Mouse (Mus musculus): ENCODE data around the gene Bet1l. TPM values are rescaled to one million over a fixed set of nuclear protein-coding genes. Genes with fewer than 3 reads are reported as not detected.

The Bet1l gene
- polyA plus RNA-seq, 1 experiment from 2014 or later, result 42.8 TPM

DNA sequence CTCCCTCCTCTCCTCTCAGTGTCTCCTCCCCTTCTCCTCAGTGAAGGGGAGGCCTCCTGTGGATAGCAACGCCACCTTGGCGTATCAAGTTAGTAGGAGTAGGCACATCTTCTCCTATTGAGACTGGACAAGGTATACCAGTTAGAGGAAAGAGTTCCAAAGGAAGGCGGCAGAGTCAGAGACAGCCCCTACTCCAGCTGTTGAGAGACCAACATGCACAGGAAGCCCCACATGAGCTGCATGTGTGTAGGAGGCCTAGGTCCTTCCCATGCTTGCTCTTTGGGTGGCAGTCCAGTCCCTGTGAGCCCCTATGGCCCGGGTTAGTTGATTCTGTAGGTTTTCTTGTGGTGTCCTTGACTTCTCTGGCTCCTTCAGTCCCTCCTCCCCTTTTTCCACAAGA is 24.0 kb downstream of the Bet1l start:
- WGBS, result 83% methylated on average over 4 of the region's 4 CpGs
- H3K27ac ChIP-seq (replicated peaks; ENCODE audit: low read depth, low read length), result no peak overlapping the region

DNA sequence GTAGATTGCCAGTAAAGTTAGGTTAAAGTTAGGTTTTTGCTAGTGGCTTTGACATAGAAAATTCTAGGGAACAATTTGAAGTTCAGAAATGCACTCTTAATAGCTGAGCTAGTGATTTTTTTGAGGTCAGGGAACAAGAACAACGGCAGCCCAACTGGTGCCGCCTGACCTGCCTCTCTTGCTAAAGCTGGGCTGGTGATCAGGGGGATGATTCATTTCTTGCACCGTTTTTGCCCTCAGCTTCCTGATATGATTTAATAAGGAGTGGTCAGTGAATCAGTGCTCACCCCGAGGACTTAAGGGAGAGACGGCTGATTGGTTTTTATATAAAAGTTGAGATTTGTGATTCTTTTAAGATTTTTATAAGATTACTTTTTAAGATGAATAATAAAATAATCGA is 25.9 kb downstream of the Bet1l start:
- Histone ChIP-seq H3K36me3 (ENCODE audit: control insufficient read depth, insufficient read depth, low read length) (no peaks in the 10 kb centered on the region), H3K27ac (replicated peaks; ENCODE audit: low read depth, low read length) (no peak overlapping the region), H3K9me3 (ENCODE audit: control insufficient read depth, low read length) (no peaks in the 10 kb centered on the region), H3K4me1 (ENCODE audit: control insufficient read depth, insufficient read depth, low read length) (no peaks in the 10 kb centered on the region), H3K27me3 (ENCODE audit: control insufficient read depth, insufficient read depth, low read length) (no peaks in the 10 kb centered on the region), H3K9ac (replicated peaks; ENCODE audit: low read length) (no peak overlapping the region), H3K4me2 (ENCODE audit: low read length) (no peak overlapping the region), H3K4me3 (replicated peaks; ENCODE audit: low read depth, low read length) (no peak overlapping the region)
- 80% methylated on average over 6 of the region's 6 CpGs for WGBS
- DNase-seq (no peak), ATAC-seq (ENCODE audit: low FRiP score, low TSS enrichment) (no peak)

More for the DNA sequence above, 24.0 kb downstream of the Bet1l start:
- Histone ChIP-seq H3K36me3 (ENCODE audit: control insufficient read depth, insufficient read depth, low read length) (no peaks in the 10 kb centered on the region), H3K27me3 (ENCODE audit: control insufficient read depth, insufficient read depth, low read length) (no peaks in the 10 kb centered on the region), H3K9ac (replicated peaks; ENCODE audit: low read length) (no peak overlapping the region), H3K9me3 (ENCODE audit: control insufficient read depth, low read length) (no peaks in the 10 kb centered on the region), H3K4me3 (replicated peaks; ENCODE audit: low read depth, low read length) (no peak overlapping the region), H3K4me1 (ENCODE audit: control insufficient read depth, insufficient read depth, low read length) (no peaks in the 10 kb centered on the region), H3K4me2 (ENCODE audit: low read length) (no peak overlapping the region)
- DNase-seq, result no peak
- ATAC-seq (ENCODE audit: low FRiP score, low TSS enrichment), result no peak

DNA sequence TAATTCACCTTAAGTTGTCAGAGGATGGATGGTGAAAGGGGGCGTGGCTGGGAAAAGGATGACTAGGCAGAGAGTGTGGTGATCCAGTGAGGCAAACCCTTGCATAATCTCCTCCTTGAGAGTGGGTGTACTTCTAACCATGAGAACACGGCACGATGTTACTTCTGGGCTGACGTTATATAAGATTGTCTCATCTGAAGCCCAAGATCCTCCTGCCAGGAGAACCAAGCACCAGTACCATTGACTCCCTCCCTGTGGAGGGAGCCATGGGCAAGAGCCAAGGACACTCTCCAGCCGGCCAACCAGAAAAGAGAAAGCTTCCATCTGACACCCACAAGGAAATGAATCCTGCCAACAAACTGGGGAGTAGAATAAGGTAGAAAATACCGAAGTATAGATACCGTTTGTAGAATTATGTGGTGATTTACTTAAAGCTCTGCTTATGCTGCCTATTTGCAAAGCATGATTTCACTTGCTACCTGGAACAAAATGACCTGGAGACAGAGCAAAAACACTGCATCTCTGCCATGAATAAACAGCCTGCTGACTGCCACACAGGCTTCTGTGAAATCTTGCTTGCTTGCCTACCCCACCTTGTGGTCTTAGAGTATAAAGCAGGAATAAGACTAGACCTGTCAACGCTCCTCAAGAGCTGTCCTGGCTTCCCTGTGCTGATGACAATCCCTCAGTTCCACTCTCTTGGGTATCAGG is 29.1 kb downstream of the Bet1l start:
- Histone ChIP-seq H3K4me1 (ENCODE audit: control insufficient read depth, insufficient read depth, low read length) (no peaks in the 10 kb centered on the region), H3K27ac (replicated peaks; ENCODE audit: low read depth, low read length) (no peak overlapping the region), H3K9ac (replicated peaks; ENCODE audit: low read length) (no peak overlapping the region), H3K9me3 (ENCODE audit: control insufficient read depth, low read length) (no peaks in the 10 kb centered on the region), H3K4me2 (ENCODE audit: low read length) (no peak overlapping the region), H3K36me3 (ENCODE audit: control insufficient read depth, insufficient read depth, low read length) (no peaks in the 10 kb centered on the region), H3K4me3 (replicated peaks; ENCODE audit: low read depth, low read length) (no peak overlapping the region), H3K27me3 (ENCODE audit: control insufficient read depth, insufficient read depth, low read length) (no peaks in the 10 kb centered on the region)
- no peak; the same call in 1 of the 2 replicates for ATAC-seq (ENCODE audit: low FRiP score, low TSS enrichment)
- WGBS, result 38% methylated on average over 8 of the region's 8 CpGs
- peak; percentile 78 for DNase-seq

DNA sequence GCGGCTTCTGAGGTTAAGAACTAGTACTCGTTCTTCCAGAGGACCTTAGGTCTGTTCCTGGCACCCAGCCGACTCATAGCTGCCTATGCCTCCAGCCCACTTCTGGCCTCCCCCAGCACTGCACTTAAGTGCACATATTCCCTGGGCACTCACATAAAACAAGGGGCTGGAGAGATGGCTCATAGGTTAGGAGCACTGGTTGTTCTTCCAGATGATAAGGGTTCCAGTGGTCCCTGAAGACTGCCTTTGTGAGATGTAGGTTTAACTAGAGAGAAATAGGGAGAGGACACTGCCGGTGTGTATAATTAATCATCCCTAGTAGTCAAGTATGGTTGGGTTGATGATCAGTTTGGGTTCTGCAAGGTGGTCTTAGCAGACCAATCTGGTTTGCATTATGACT is 34.6 kb downstream of the Bet1l start:
- Histone ChIP-seq H3K4me3 (replicated peaks; ENCODE audit: low read depth, low read length) (no peak overlapping the region), H3K9me3 (ENCODE audit: control insufficient read depth, low read length) (no peaks in the 10 kb centered on the region), H3K27me3 (ENCODE audit: control insufficient read depth, insufficient read depth, low read length) (no peaks in the 10 kb centered on the region), H3K4me2 (ENCODE audit: low read length) (no peak overlapping the region), H3K4me1 (ENCODE audit: control insufficient read depth, insufficient read depth, low read length) (peaks cover 9% of the 10 kb centered on the region; the same call in 1 of the 2 replicates), H3K27ac (replicated peaks; ENCODE audit: low read depth, low read length) (no peak overlapping the region), H3K36me3 (ENCODE audit: control insufficient read depth, insufficient read depth, low read length) (peaks cover 8% of the 10 kb centered on the region; the same call in 1 of the 2 replicates), H3K9ac (replicated peaks; ENCODE audit: low read length) (no peak overlapping the region)
- 97% methylated on average over 4 of the region's 4 CpGs for WGBS
- DNase-seq (no peak), ATAC-seq (ENCODE audit: low FRiP score, low TSS enrichment) (no peak)

DNA sequence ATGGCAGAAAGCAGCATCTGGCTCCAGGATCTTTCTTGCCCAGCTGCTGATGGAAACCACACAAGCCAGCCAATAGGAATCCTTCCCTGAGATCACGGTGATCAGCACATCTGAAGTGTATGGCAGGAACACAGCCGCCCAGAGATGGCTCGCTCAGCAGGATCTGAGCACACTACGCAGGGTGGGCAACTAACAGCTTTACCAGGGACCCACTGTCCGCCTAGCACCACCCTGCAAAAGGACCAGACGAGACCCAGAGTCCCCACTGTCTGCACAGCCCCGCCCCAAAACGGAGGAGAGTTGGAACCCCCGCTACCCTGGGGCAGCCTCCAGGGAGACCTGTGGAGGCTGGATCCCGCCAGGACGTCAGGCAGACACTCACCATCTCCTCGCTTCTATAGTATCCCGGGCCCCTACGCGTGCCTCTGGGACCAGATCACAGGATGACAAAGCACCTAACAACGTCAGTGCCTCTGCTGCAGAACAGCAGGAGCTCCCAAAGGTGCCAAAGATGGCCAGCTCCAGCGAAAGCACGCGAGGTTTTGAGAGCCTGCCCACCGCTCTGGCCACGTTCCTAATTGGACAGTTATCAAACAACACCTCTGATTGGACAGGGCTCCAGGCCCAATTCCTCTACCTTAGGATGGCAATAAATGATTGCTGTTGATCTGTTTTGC is 35.6 kb downstream of the Bet1l start, which contains the start of gene Zfp941:
Gene Zfp941, minus strand, starts transcription at position 526 of the 677 bp plus-strand sequence.
- H3K36me3 ChIP-seq (ENCODE audit: control insufficient read depth, insufficient read depth, low read length), result peaks cover 16% of the 10 kb centered on the region; the same call in 1 of the 2 replicates
- DNase-seq (peak; percentile 90), ATAC-seq (ENCODE audit: low FRiP score, low TSS enrichment) (peak; percentile 89)
- no peaks in the 10 kb centered on the region for H3K27me3 ChIP-seq (ENCODE audit: control insufficient read depth, insufficient read depth, low read length)
- H3K4me1 ChIP-seq (ENCODE audit: control insufficient read depth, insufficient read depth, low read length), result peaks cover 9% of the 10 kb centered on the region; the same call in 1 of the 2 replicates
- H3K9ac ChIP-seq (replicated peaks; ENCODE audit: low read length), result peak within 1 kb of the TSS; percentile 68
- under 1% methylated on average over 21 of the region's 21 CpGs for WGBS
- H3K27ac ChIP-seq (replicated peaks; ENCODE audit: low read depth, low read length), result peak within 1 kb of the TSS; percentile 85
- H3K4me3 ChIP-seq (replicated peaks; ENCODE audit: low read depth, low read length), result peak within 1 kb of the TSS; percentile 58
- H3K9me3 ChIP-seq (ENCODE audit: control insufficient read depth, low read length), result no peaks in the 10 kb centered on the region
- peak within 1 kb of the TSS; percentile 53 for H3K4me2 ChIP-seq (ENCODE audit: low read length)

DNA sequence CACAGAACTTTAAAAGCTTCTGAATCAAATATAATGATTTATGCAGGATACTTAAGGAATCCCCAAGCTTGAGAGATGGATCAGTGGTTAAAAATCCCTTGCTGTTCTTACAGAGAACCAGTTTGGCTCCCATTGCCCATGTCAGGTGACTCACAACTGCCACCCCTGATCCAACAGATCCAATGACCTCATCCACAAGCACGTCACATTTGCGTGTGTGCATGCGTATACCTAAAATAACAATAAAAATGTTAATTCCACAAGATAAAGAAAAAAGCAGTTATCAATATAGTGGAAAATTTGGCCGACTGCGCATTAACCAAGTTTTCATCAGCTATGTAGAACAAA is 36.1 kb downstream of the Bet1l start:
- 40% methylated on average over 5 of the region's 5 CpGs for WGBS
- DNase-seq (no peak), ATAC-seq (ENCODE audit: low FRiP score, low TSS enrichment) (peak; percentile 57)

DNA sequence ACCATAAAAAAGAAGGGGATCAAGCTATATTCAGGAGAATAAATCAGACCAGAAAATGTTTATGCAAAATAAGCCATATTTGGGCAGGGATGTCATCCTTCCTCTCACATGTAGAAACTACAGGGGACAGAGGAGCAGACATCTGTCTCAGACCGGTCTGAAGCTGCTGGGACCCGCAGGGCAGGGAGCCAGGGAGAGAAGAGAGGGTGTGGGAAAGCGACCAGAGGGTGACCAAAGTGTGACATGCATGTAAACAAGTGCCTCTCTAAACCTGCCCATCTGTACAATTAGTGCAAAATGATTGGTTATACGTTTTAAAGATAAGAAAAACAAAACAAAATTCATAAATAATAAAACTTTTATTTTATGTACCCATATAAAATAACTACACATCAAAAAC is 37.2 kb downstream of the Bet1l start:
- WGBS, result 69% methylated on average over 4 of the region's 4 CpGs
- H3K4me3 ChIP-seq (replicated peaks; ENCODE audit: low read depth, low read length), result no peak overlapping the region
- peaks cover 9% of the 10 kb centered on the region; the same call in 1 of the 2 replicates for H3K4me1 ChIP-seq (ENCODE audit: control insufficient read depth, insufficient read depth, low read length)
- H3K9me3 ChIP-seq (ENCODE audit: control insufficient read depth, low read length), result no peaks in the 10 kb centered on the region
- H3K9ac ChIP-seq (replicated peaks; ENCODE audit: low read length), result no peak overlapping the region
- DNase-seq (peak; percentile 26), ATAC-seq (ENCODE audit: low FRiP score, low TSS enrichment) (no peak)
- H3K27me3 ChIP-seq (ENCODE audit: control insufficient read depth, insufficient read depth, low read length), result no peaks in the 10 kb centered on the region
- peak overlapping the region; percentile 39 for H3K4me2 ChIP-seq (ENCODE audit: low read length)
- H3K36me3 ChIP-seq (ENCODE audit: control insufficient read depth, insufficient read depth, low read length), result peaks cover 18% of the 10 kb centered on the region; the same call in 1 of the 2 replicates
- no peak overlapping the region for H3K27ac ChIP-seq (replicated peaks; ENCODE audit: low read depth, low read length)

More for the DNA sequence above, 36.1 kb downstream of the Bet1l start:
- H3K9ac ChIP-seq (replicated peaks; ENCODE audit: low read length), result peak overlapping the region; percentile 68
- H3K4me2 ChIP-seq (ENCODE audit: low read length), result peak overlapping the region; percentile 53
- peak overlapping the region; percentile 58 for H3K4me3 ChIP-seq (replicated peaks; ENCODE audit: low read depth, low read length)
- H3K4me1 ChIP-seq (ENCODE audit: control insufficient read depth, insufficient read depth, low read length), result peaks cover 9% of the 10 kb centered on the region; the same call in 1 of the 2 replicates
- H3K36me3 ChIP-seq (ENCODE audit: control insufficient read depth, insufficient read depth, low read length), result peaks cover 18% of the 10 kb centered on the region; the same call in 1 of the 2 replicates
- H3K27me3 ChIP-seq (ENCODE audit: control insufficient read depth, insufficient read depth, low read length), result no peaks in the 10 kb centered on the region
- H3K9me3 ChIP-seq (ENCODE audit: control insufficient read depth, low read length), result no peaks in the 10 kb centered on the region
- H3K27ac ChIP-seq (replicated peaks; ENCODE audit: low read depth, low read length), result peak overlapping the region; percentile 85

DNA sequence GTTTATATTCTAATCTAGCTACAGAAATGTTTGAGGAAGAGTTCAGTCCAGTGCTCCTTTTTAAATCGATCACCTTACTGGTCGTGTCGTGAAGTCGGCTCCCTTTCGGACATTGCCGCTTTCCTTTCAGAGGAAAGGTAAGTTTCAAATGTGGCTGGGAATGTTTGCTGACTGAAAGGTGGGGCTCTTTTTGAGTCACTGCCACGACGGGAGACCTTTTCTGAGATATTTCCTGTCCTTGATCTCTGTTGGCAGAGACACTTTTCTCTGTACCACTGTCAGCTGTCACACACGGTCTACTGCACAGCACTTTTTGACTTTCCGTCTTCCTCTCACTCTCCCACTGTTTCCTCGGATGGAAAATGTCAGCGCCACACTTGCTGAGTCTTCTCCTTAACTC is 44.5 kb downstream of the Bet1l start:
- 91% methylated on average over 12 of the region's 12 CpGs for WGBS
- H3K4me1 ChIP-seq (ENCODE audit: control insufficient read depth, insufficient read depth, low read length), result no peaks in the 10 kb centered on the region
- no peak overlapping the region for H3K9ac ChIP-seq (replicated peaks; ENCODE audit: low read length)
- no peaks in the 10 kb centered on the region for H3K9me3 ChIP-seq (ENCODE audit: control insufficient read depth, low read length)
- ATAC-seq (ENCODE audit: low FRiP score, low TSS enrichment), result no peak
- H3K27ac ChIP-seq (replicated peaks; ENCODE audit: low read depth, low read length), result no peak overlapping the region
- no peak overlapping the region for H3K4me3 ChIP-seq (replicated peaks; ENCODE audit: low read depth, low read length)
- H3K36me3 ChIP-seq (ENCODE audit: control insufficient read depth, insufficient read depth, low read length), result peaks cover 44% of the 10 kb centered on the region
- no peak overlapping the region for H3K4me2 ChIP-seq (ENCODE audit: low read length)
- no peaks in the 10 kb centered on the region for H3K27me3 ChIP-seq (ENCODE audit: control insufficient read depth, insufficient read depth, low read length)
- no peak for DNase-seq
